9 mouse cellular contexts compared by ENCODE assay signal in genomic region chr4:123050681-123051211, GRCm38 (mm10). TPM values are rescaled to one million over a fixed set of nuclear protein-coding genes. Genes with fewer than 3 reads are reported as not detected.
DNase-seq lines count a peak whose midpoint lies in the region; ATAC-seq and TF ChIP-seq lines count a peak whose summit lies in the region.
"Had no signal": no experiment of that assay in that cellular context is flagged by ENCODE, and none has a peak within 500 bp of the region (broad histone marks: within the 10 kb centered on the region; RNA-seq: fewer than 3 reads in every experiment).

No protein-coding gene starts in this region.

- no peak overlapping the region for H3K4me2 ChIP-seq in hindbrain, embryonic 13.5 days

- no peak for DNase-seq in ES-E14 (ENCODE audit: low read depth, low spot score)
- DNase-seq in brain, embryonic 14.5 days (ENCODE audit: low read depth) = peak; percentile 97
- DNase-seq in frontal cortex, postnatal 14 days (ENCODE audit: low spot score in 2 of 2) = peak; percentile 64 to 79
- DNase-seq in layer of hippocampus, postnatal 14 days (ENCODE audit: low spot score in 2 of 2) = peak; percentile 63 to 77
- DNase-seq in lung, postnatal 25 days (ENCODE audit: low spot score) = peak; percentile 93
- DNase-seq in right cerebral cortex, postnatal 10 days (ENCODE audit: low spot score in 2 of 2) = peak; percentile 89 to 90
- DNase-seq in urinary bladder, postnatal 36 days (ENCODE audit: low spot score in 2 of 2) = peak; percentile 77 to 89

- H3K36me3 ChIP-seq in ES-E14 (ENCODE audit: control insufficient read depth, insufficient read depth, low read length, poor library complexity, severe bottlenecking) = peaks cover 54% of the 10 kb centered on the region
- H3K36me3 ChIP-seq in hindbrain, embryonic 13.5 days = peaks cover 84% of the 10 kb centered on the region

- no peak overlapping the region for H3K4me3 ChIP-seq in ES-E14 (ENCODE audit: insufficient read depth in 1 of 2, low read depth in 1 of 2, low read length in 2 of 2, poor library complexity in 1 of 2, severe bottlenecking in 1 of 2)
- no peak overlapping the region for H3K4me3 ChIP-seq in hindbrain, embryonic 13.5 days

- ATAC-seq in hindbrain, embryonic 13.5 days (ENCODE audit: low FRiP score) = peak; percentile 91

- in situ Hi-C loops in ES-E14 (cut with MboI; ENCODE audit: low sequenced_read_pairs in 2 of 2, unreplicated experiment in 2 of 2) = no loop called here

- TF ChIP-seq CTCF in brain, embryonic 14.5 days (IDR thresholded peaks at IDR 0.05; ENCODE audit: borderline replicate concordance, extremely low read depth, insufficient read depth, insufficient read length) = no peak

- peaks cover 0 to 6% of the 10 kb centered on the region in 2 experiments; a peak in 1 of 4 replicates for H3K4me1 ChIP-seq in ES-E14 (ENCODE audit: control insufficient read depth in 2 of 2, insufficient read depth in 2 of 2, low read length in 2 of 2, poor library complexity in 1 of 2)
- peaks cover 43% of the 10 kb centered on the region for H3K4me1 ChIP-seq in hindbrain, embryonic 13.5 days (replicated peaks)

- H3K27ac ChIP-seq in ES-E14 (ENCODE audit: insufficient read depth, low read depth, low read length, poor library complexity, severe bottlenecking) = peak overlapping the region; percentile 15; the same call in 1 of the 2 replicates
- peak overlapping the region; percentile 66 for H3K27ac ChIP-seq in hindbrain, embryonic 13.5 days

- TF ChIP-seq POLR2A in brain, embryonic 14.5 days (IDR thresholded peaks at IDR 0.05; ENCODE audit: borderline replicate concordance, extremely low read depth, insufficient read depth, insufficient read length, poor library complexity, severe bottlenecking) = no peak

- no peaks in the 10 kb centered on the region for H3K9me3 ChIP-seq in ES-E14 (ENCODE audit: control insufficient read depth, insufficient read depth, low read depth, low read length)
- no peaks in the 10 kb centered on the region for H3K9me3 ChIP-seq in hindbrain, embryonic 13.5 days

- WGBS in hindbrain, embryonic 13.5 days = 44% methylated on average over 5 of the region's 5 CpGs

- no peaks in the 10 kb centered on the region for H3K27me3 ChIP-seq in hindbrain, embryonic 13.5 days

- H3K9ac ChIP-seq in ES-E14 (ENCODE audit: insufficient read depth, low read depth, low read length, poor library complexity, severe bottlenecking) = no peak overlapping the region
- H3K9ac ChIP-seq in hindbrain, embryonic 13.5 days = no peak overlapping the region

TF ChIP-seq in ES-E14, 5 proteins besides CTCF, POLR2A, EP300 and RAD21:
- TF ChIP-seq MAFK (IDR thresholded peaks at IDR 0.05; ENCODE audit: insufficient read depth, low read depth, low read length) (no peak), ZC3H11A (IDR thresholded peaks at IDR 0.05; ENCODE audit: borderline replicate concordance, low read depth, low read length) (no peak), HCFC1 (IDR thresholded peaks at IDR 0.05; ENCODE audit: borderline replicate concordance, insufficient read depth, low read length) (no peak), ZNF384 (IDR thresholded peaks at IDR 0.05; ENCODE audit: low read depth, low read length) (no peak), CHD2 (IDR thresholded peaks at IDR 0.05; ENCODE audit: low read depth, low read length) (no peak)

RNA-seq across cellular contexts. Expression of gene Trit1, which starts 34.3 kb away (rescaled TPM):
- 17.1 and 19.1 TPM in 2 replicates for total RNA-seq in ES-E14 (2012; rRNA removed)
- 19.5 and 20.4 TPM in 2 replicates for polyA plus RNA-seq in brain, embryonic 14.5 days (2012; rRNA removed)
- 25.4 and 27.1 TPM in 2 replicates for polyA plus RNA-seq in hindbrain, embryonic 13.5 days (2015; fragmentation: Nextera tagmentation; extraction: Ambion mirVana)
- 10 to 100 TPM; 25.2 to 27.6 TPM for total RNA-seq in layer of hippocampus, postnatal 14 days (2021)

RNA-seq across cellular contexts. Expression of gene Bmp8b, which starts 54.2 kb away (rescaled TPM):
- 7.2 and 9.2 TPM in 2 replicates for total RNA-seq in ES-E14 (2012; rRNA removed)
- 0.59 and 0.75 TPM in 2 replicates for polyA plus RNA-seq in brain, embryonic 14.5 days (2012; rRNA removed)
- 0.22 TPM in 2 replicates for polyA plus RNA-seq in hindbrain, embryonic 13.5 days (2015; fragmentation: Nextera tagmentation; extraction: Ambion mirVana)
- total RNA-seq in layer of hippocampus, postnatal 14 days (2021) = under 1 TPM; 0.62 to 0.86 TPM
- total RNA-seq: layer of hippocampus, adult 18-20 months had no signal

RNA-seq across cellular contexts. Expression of gene Mycl, which starts 55.3 kb away (rescaled TPM):
- total RNA-seq in ES-E14 (2012; rRNA removed) = 6.8 and 7.3 TPM in 2 replicates
- polyA plus RNA-seq in brain, embryonic 14.5 days (2012; rRNA removed) = 85.4 and 95.3 TPM in 2 replicates
- 75.9 and 77.3 TPM in 2 replicates for polyA plus RNA-seq in hindbrain, embryonic 13.5 days (2015; fragmentation: Nextera tagmentation; extraction: Ambion mirVana)
- total RNA-seq in layer of hippocampus, postnatal 14 days (2021) = 10 to 100 TPM; 41.7 to 47.2 TPM
